Mouse (Mus musculus): ENCODE results near the gene Dph7.
A peak's percentile ranks its signal among the peaks of the same experiment; 100 is the strongest.

Dph7 gene

DNA sequence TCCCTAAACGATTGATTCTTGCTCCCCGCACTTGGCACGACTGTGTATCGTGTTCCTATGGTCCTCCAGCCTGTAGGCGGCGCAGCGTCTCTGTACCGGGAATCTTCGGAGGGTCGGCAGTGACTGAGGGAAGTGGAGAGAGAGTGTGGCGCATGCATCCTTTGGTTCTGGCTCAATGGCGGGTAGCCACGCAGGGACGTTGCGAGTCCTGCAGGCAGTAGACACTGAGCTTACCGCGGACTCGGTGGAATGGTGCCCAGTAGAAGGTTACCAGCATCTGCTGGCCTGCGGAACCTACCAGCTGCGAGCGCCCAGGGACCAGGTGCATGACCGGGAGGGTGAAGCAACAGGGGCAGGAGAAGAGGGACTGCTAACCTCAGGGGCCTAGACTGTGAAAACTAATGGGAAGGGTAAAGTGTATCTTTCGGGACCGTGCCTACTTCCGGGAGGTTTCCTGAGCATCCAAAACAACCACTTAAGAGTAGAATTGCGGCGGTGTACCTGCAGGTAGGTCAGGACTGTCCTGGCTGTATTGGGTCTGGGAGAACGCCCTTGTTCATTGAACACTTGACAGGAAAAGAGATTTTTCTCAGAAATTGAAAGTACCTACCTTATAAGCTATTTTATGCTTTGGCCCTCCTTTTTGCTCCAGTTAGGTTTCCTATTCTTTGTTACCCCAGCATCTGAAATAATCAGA is at the start of gene Dph7:
Gene Dph7, plus strand, starts transcription at position 97 of the 697 bp plus-strand sequence.
- DNase-seq (ENCODE audit: low read depth, low spot score): peak; percentile 90

DNA sequence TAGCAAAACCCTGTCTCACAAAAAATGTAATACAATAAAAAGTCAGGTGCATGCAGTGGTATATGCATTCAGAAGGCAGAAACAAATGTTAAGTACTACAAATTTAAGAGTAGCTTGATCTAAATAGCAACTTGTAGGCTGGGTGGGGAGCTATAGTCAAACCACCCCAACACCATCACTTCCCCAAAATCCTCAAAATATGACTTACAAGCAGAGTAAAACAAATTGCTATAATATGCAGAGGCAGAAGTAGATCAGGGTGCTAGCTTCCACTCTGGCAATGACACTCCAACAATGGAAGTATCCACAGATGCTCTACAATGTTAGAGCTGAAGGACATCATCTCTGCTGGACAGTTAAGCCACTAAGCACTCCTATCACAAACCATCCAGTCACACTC is 49.6 kb upstream of the Dph7 start:
- no peak for DNase-seq (ENCODE audit: low read depth, low spot score)

DNA sequence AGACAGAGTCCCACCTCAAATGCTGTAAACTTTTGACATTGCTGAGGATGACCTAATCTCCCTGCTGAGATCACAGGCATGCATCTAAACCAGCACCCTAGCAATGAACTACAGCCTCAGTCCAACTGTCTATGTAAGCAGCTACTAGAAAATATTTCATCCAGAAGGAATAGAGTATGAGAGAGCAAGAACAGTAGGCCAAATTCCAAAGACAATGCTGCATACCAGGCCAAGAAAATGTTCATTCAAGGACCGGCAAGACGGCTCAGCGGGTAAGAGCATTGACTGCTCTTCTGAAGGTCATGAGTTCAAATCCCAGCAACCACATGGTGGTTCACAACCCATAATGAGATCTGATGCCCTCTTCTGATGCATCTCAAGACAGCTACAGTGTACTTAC is 47.4 kb upstream of the Dph7 start:
- DNase-seq (ENCODE audit: low read depth, low spot score): no peak

DNA sequence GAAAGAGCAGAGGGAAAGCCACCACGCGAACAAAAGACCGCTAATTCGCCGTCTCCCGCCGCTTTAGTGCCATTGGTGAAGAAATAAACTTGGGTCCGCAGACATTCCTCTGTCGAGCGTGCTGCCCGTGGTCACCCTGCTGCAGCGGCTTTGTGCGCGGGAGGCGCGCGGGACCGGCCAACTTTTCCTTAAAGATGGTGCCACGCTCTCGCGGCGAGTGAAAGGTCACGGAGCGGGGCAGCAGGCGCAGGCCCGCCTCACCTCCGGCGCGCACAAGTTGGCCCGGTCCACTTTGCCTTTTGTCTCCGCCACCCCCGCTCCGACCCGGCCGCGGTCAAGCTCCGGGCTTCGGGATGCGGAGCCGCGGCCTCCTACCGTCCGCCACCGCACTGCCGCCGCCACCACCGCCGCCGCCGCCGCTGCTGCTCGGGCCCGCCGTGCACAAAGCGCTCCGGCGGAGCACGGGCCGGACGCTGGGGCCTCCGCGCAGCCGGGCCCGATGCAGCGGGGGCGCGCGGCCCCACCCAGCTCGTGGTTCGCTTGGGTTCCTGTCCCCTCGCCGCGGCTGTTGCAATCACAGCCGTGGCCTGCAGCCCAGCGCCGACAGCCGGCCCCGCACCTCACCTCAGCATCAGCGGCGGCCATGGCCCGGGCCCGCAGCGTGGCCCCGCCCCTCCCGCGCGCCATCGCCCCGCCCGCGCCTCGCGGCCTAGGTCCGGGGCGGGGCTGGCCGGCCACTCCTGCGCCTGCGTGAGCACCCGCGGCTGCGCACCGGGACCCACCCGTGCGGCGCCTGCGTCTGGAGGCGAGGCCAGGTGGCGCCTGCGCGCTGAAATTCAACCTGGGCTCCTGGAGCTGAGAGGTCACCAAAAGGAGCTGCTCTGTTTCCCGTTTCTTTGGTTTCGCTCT is 43.0 kb upstream of the Dph7 start, which contains the start of gene Ehmt1:
Gene Ehmt1, minus strand, starts transcription at position 685 of the 909 bp plus-strand sequence.
- peak; percentile 87 for DNase-seq (ENCODE audit: low read depth, low spot score)

DNA sequence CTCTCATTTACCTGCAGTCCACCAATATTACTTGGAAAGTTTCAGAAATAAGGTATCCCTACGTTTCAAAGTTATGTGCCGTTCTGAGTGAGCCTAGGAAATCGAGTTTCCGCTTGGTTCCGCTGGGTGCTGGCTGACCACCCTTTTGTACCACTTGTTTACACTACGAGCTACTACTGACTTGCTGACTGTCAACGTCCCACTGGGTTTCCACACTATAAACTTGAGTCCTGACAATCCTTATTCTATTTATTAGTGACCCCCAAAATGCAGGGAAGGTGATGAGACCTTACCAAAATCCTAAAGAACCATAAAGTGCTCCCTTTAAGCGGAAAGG is 42.4 kb upstream of the Dph7 start:
- no peak for DNase-seq (ENCODE audit: low read depth, low spot score)

DNA sequence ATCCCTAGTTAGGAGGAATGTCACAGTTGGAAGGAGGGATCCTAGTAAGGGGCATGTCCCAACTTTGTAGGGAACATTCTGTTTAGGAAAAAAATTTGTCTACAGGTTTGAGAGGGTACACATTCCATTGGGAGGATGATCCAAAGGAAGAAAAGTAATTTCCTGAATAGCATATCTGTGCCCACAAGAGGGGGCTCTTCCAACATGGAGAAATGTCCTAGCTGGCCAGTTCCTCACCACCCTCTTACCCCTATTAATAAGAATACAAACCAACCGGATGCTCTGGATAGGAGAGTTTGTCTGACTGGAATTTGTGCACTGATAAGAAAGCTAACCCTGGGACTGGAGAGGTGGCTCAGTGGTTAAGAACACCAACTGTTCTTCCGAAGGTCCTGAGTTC is 38.6 kb upstream of the Dph7 start:
- peak; percentile 42 for DNase-seq (ENCODE audit: low read depth, low spot score)

DNA sequence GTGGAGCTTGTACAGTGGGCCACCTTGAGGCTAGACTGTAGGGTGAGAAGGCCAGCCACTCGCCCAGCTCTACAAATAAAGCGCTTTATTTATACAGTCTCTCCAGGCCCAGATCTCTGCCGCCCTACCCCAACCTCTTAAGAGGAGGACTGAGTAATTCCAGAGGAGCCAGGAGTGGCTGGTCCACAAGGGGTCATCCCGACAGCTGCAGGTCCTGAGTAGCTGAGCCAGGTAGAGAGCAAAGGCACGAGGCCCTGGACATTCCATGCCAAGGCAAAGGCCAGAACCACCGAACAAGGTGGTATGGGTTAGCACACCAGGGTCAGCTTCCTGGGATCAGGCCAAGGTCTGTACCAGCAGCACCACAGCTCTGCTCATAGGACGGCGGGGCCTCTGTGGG is 36.9 kb upstream of the Dph7 start:
- no peak for DNase-seq (ENCODE audit: low read depth, low spot score)

DNA sequence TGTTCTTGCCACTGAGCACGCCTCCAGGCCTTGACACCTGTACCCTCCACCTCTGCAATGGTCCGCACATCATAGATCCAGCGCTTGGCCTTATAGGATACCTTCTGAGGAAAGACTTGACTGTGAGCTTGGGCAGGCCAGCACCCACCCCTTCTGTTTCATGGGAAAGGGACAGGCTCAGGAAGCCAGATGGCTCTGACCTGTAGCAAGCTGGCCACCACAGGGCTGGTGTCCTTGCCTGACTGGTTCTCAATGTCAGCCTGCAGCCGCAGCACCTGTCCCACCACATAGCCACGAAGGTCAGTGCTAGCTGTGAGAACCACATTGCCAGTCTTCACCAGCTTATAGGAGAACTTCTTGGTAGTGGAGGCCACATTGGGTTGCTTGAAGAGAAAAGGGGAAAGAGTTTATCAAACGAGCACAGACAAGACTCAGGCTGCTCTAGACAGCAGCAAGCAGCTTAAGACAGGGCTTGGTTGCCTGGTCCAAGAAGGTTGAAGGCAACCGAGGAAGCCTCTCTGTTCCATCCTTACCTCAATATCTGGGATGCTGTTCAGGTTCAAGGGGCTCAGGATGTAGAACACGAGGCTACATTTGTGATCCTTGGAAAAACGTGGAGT is 35.7 kb upstream of the Dph7 start:
- DNase-seq (ENCODE audit: low read depth, low spot score): no peak

DNA sequence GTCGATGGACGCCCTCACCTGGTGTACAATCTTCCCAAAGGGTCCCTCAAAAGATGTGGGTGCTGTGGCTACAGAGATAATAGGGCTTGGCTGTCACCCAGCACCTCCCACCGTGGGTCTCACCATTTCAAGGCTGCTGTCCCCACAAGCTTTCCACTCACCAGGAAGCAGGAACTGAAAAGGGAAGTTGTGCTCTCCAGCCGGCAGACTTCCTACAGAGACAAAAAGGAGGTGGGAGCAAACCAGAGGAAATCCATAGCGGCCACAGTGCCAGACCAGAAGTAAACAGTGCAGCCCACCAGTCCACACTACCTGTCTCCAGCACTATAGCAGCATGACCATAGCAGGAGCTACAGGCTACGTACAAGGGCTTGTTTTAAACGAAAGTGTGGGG is 35.2 kb upstream of the Dph7 start:
- DNase-seq (ENCODE audit: low read depth, low spot score): no peak

DNA sequence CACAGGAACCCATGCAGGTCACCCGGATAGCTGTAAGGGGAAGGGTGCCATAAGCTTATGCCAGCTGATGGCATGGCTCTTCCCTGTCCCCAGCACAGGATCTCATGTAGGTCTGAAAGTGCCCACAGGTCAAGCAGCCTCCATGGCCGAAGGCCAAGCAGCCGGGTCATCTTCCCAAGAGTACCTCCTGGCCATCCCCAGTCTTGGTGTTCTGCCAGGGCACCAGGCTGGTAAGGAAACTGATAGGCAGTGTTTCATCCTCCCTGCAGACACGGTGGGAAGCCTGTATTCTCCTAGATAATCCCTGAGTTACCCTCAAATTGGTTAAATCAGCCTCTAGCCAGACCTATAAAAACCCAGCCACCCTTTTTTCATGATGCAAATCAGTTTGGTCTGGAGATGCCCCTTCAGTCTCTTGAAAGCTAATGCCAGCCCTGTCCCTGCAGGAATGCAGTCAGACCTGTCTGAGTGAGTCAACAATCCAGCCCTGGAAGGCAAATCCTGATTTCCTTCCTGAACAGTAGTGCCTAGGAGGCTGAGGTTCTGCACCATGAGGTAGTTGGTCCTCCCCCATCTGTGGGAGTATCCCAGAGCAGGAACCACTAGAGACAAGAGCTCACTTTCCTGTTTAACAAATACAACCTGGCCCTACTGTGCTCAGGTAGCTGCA is 34.3 kb upstream of the Dph7 start:
- no peak for DNase-seq (ENCODE audit: low read depth, low spot score)

DNA sequence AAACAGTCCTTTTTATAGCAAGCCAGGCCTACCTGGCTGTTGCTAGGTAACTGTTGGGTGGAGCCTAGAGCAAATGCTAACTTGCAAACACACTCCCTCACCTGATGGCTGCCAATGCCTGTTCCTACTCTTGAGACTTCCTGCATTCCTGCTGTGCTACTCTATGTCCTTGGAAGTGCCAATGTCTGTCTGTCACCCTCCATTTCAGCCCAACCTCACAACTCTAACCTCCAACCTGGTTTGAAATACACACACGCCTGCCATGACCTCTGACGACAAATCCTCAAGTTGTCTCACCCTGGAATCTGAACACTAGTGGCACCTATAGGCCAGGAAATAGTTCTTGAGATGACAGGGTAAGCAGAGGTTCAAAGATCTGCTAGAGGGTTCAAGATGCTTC is 33.1 kb upstream of the Dph7 start:
- peak; percentile 42 for DNase-seq (ENCODE audit: low read depth, low spot score)

DNA sequence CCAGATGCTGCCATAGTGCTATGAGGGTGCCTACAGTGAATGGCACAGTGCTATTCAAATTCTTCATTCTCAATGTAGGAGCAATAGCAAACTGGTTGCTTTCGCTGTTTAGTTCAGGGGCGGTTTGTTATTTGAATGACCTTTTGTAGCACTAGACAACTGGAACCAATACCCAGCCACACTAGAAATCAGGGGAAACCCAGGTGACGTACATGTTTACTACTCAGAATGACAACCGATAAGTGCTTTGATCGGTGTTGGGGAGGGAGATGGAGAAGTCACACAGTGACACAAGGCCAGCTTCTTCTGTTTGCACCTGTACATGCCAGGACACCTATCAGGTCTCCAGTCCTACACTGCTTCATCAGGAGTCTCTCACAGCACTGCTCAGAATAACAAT is 32.6 kb upstream of the Dph7 start:
- no peak for DNase-seq (ENCODE audit: low read depth, low spot score)

DNA sequence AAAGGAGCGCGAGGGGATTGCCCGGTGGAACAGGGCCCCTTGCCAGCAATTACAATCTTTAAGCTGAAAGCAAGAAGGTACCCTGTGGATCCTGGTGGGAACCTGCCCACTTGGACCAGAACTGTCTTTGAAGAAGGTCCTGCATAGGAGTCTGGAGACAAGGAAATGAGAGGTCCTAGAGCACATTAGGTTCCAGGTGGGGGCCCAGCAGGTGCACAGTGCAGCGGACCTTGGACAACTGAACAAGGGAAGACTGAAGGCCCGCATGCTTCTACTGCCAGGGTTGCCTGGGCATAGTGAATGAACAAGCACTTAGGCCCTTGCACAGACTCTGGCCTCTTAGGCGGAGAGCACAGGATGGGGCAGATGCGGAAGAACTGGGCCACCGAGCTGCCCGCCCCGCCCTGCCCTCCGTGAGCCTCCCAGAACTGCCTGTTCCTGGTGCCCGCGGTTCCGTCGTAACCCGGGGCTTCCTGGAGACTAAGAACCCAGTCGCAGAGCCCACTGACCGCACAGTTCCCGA is 27.7 kb upstream of the Dph7 start:
- DNase-seq (ENCODE audit: low read depth, low spot score): no peak

DNA sequence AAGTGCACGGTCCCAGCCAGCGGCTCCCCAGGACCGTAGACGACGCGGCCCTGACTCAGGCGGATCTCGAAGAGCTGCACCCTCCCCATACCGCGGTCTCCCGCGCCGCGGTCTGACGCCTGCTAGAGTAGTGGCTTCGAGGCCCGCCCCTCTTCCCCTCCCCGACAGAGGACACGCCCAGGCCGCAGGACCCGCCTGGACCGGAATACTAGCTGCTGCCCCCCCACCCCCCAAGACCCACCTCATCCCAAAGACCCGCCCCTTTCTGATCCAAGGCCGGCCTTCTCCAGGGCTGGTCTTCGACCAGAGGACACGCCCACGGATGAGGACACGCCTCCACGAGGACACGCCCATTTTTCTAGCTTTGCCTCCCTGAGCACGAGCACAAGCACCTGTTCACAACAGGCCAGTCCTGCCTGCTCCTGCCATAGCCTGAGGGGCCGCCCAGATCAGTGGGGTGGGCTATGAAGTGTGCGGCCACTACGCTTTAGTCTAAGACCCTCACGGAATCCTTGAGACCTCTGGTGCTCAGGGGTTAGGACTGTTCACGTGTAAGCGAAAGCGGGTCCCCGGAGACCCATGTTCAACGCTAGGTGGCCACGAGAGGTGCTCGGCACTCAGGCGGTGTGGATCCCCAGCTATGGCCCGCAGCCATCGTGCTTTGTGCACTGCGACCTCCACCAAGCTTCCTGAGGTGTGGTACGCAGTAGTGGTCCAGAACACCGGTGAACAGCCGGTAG is 27.0 kb upstream of the Dph7 start, which contains the start of gene Arrdc1:
Gene Arrdc1, minus strand, starts transcription at position 196 of the 740 bp plus-strand sequence.
- peak; percentile 98 for DNase-seq (ENCODE audit: low read depth, low spot score)

DNA sequence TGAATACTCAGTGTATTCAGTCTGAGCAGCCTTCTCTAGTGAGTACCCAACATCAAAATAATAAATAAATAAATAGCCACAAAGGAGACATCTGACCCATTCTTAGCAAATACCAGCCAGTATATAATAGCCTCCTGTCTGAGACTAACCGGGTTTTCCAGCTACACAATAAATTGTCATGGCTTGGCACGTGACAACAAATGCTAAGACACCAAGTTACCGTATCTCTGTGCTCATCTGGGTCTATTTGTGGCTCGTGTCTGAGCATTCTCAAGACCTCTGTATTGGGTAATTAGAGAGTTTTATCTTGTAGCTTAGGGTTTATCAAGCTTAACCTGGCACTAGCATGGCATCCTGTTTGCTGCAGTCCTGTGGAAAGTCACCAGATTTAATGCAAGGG is 20.1 kb upstream of the Dph7 start:
- DNase-seq (ENCODE audit: low read depth, low spot score): no peak

DNA sequence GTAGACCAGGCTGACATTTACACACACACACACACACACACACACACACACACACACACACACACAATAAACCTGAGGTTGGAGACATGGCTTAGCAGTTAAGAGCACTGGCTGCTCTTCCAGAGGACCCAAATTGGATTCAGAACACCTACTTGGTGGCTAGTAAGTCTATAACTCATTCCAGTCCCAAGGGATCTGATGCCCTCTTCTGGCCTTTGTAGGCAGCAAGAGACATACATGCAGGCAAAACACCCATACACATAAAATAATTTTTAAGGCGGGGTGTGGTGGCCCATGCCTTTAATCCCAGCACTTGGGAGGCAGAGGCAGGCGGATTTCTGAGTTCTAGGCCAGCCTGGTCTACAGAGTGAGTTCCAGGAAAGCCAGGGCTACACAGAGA is 17.9 kb upstream of the Dph7 start:
- peak; percentile 63 for DNase-seq (ENCODE audit: low read depth, low spot score)

DNA sequence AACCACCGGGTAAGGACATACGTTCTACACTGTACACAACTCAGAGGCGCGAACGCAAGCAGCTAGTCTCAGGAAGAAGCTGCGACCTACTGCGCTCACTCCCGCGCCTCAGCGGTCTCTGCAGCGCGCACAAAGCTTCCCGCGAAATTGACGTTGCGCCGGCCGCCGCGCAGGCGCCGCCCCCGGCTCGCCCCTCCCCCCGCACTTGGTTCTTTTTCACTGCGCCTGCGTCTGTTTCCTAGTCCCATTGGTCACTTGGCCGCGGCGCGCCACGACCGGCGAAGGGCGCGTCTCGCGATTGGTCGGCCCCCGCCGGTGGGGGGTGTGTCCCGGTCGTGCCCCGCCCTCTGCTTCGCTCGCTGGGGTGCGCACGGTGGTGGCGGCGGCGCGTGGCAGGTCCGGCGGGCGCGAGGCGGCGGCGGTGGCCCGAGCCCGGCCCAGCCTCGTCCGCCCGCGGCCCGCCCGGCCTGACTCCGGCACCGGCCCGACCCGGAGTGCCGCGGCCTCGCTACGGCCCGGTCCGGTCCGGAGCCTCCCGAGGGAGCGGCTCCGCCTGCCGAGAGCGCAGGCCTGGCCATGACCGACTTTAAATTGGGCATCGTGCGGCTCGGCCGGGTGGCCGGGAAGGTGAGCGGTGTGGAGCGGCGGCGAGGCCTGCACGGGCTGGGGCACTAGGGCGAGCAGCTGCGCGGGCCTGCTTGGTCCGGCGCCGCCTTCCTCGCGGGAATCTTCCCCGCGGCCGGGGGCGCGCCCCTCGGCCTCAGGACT is 12.6 kb upstream of the Dph7 start, which contains the start of gene Zmynd19:
Gene Zmynd19, plus strand, starts transcription at position 372 of the 768 bp plus-strand sequence.
- DNase-seq (ENCODE audit: low read depth, low spot score): peak; percentile 95

DNA sequence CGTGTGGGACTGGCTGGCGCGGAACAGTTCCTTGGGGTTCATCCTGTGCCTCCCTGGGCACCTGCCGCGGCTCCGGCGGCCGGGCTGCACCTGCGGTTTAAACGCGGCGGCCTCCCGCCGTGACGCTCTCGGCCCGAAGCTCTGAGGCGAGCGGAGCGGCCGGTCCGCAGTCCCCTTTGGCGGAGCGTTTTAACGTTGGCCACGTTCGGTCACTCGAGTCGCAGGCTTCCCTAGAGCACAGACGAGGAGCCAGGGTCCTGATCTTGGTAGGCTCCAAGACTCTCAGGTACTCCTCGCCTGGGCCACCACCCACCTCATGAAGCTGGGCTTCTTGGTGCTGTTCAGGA is 12.0 kb upstream of the Dph7 start:
- DNase-seq (ENCODE audit: low read depth, low spot score): no peak

DNA sequence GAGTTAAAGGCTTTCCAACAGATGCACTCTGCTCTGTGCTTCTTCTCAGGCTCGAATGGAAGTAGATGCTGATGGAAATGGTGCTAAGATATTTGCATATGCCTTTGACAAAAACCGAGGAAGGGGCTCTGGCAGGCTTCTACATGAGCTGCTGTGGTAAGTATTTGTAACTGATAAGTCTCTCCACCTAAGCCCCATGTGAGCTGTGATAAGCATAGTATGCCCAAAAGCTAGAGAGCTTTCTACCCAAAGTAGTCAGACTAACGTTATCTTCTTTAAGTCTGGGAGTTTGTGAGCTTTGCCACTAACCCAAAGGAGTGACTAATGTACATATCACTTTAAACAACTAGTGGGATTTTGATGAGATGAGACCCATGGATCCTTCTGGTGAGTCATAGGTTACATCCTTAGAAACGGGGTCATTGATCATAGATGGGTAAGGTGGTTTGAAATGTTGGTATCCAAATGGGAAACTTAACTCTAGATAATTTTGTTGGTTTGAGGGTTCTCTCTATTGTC is 9.6 kb upstream of the Dph7 start:
- DNase-seq (ENCODE audit: low read depth, low spot score): no peak

DNA sequence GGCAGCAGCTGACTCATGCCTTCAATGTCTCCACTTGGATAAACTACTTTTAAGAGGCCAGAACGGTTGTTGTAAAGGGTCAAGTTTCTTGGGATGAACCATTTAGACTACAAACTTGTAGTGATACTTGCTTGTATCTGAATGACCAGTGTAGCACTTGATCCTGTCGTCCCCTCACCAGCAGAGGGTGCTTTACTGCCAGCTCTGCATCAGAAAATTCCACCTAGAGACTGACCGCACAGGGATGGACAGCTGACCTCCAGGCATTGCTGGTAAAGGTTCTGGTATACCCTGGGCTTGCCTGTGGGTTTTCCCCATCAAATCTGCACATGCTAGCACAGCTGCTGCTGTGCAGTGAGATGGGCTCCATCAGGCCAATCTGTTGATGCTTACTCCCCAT is 1.3 kb upstream of the Dph7 start:
- DNase-seq (ENCODE audit: low read depth, low spot score): peak; percentile 46

Measured in ES-CJ7 (cell line).